20 mouse cellular contexts compared by ENCODE assay signal in the genomic region with DNA sequence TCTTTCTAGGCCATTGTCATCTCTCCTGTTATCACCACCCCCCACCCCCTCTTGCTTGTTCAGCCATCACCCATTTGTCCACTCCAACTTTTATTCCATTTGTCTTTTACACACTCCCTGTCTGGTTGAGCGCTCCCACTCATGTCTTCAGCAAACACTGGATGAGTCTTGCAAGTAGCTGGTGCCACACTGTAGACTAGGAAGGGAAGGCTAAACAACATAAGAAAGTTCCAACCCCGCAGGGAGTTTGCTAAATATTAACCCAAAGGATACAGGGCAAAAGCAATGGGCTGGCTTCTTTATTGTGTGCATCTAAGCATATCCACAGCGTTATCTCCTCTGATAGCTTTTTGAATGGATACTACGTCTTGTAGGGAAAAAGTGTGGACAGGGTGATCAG. TPM values are rescaled to one million over a fixed set of nuclear protein-coding genes. Genes with fewer than 3 reads are reported as not detected.
"Had no signal": no experiment of that assay in that cellular context is flagged by ENCODE, and none has a peak within 500 bp of the region (broad histone marks: within the 10 kb centered on the region; RNA-seq: fewer than 3 reads in every experiment).

No protein-coding gene starts in this region.

- ATAC-seq: intestine, embryonic 15.5 days; liver, embryonic 12.5 days had no signal

- H3K27me3 ChIP-seq: intestine, embryonic 15.5 days; limb, embryonic 13.5 days; liver, embryonic 12.5 days; liver, embryonic 15.5 days; lung, embryonic 15.5 days had no signal

- DNase-seq: liver; lung, adult 18-20 months; lung, postnatal 10 days; lung, postnatal 4 days; midbrain, embryonic 14.5 days; right cerebral cortex, postnatal 4 days; thymus, adult 2 months; thymus, postnatal 14 days; thymus, postnatal 4 days had no signal

RNA-seq across cellular contexts. Expression of gene Dkk1, which starts 39.0 kb away (rescaled TPM):
- total RNA-seq: layer of hippocampus, adult 18-20 months; layer of hippocampus, postnatal 14 days; left cerebral cortex, adult 8-10 months; left cerebral cortex, postnatal 14 days; megakaryocyte progenitor cell, adult 5-6 weeks; megakaryocyte-erythroid progenitor cell, adult 5-6 weeks had no signal
